Mouse (Mus musculus): Measurements from ENCODE around the gene Ccdc93. TPM values are rescaled to one million over a fixed set of nuclear protein-coding genes. Genes with fewer than 3 reads are reported as not detected.

The Ccdc93 gene
- polyA plus RNA-seq, 1 experiment from 2014 or later: 9.2 TPM

- Histone ChIP-seq H3K36me3 (ENCODE audit: control insufficient read depth, insufficient read depth, low read length) (no peaks in the 10 kb centered on the region), H3K27ac (ENCODE audit: low read depth, low read length) (no peak overlapping the region), H3K9ac (ENCODE audit: low read depth, low read length) (no peak overlapping the region), H3K4me1 (replicated peaks; ENCODE audit: control insufficient read depth, insufficient read depth, low read length) (0 out of 2 replicates have a peak, but pooled peaks cover 3% of the 10 kb centered on the region), H3K4me3 (ENCODE audit: low read depth, low read length) (no peak overlapping the region), H3K27me3 (replicated peaks; ENCODE audit: control insufficient read depth, insufficient read depth, low read length) (peaks cover 22% of the 10 kb centered on the region), H3K9me3 (ENCODE audit: control insufficient read depth, low read length) (no peaks in the 10 kb centered on the region), H3K4me2 (no peak overlapping the region)
- WGBS: 48% methylated on average over 7 of the region's 7 CpGs
- ATAC-seq (replicated peaks; ENCODE audit: low FRiP score): no peak
- no peak for DNase-seq (ENCODE audit: low spot score)
These were observed 100.6 kb downstream of the Ccdc93 start for GRCm38 (mm10) chr1:121531439-121531838.

GRCm38 (mm10) chr1:121540361-121540760 is 109.5 kb downstream of the Ccdc93 start:
- ATAC-seq (replicated peaks; ENCODE audit: low FRiP score): no peak
- H3K9ac ChIP-seq (ENCODE audit: low read depth, low read length): no peak overlapping the region
- H3K4me2 ChIP-seq: no peak overlapping the region
- no peak for DNase-seq (ENCODE audit: low spot score)
- H3K4me3 ChIP-seq (ENCODE audit: low read depth, low read length): no peak overlapping the region
- H3K36me3 ChIP-seq (ENCODE audit: control insufficient read depth, insufficient read depth, low read length): no peaks in the 10 kb centered on the region
- H3K27me3 ChIP-seq (replicated peaks; ENCODE audit: control insufficient read depth, insufficient read depth, low read length): no peaks in the 10 kb centered on the region
- WGBS: 40% methylated on average over 8 of the region's 8 CpGs
- no peak overlapping the region for H3K27ac ChIP-seq (ENCODE audit: low read depth, low read length)
- H3K4me1 ChIP-seq (replicated peaks; ENCODE audit: control insufficient read depth, insufficient read depth, low read length): no peaks in the 10 kb centered on the region
- H3K9me3 ChIP-seq (ENCODE audit: control insufficient read depth, low read length): no peaks in the 10 kb centered on the region

GRCm38 (mm10) chr1:121546844-121547243 is 116.0 kb downstream of the Ccdc93 start:
- Histone ChIP-seq H3K4me2 (no peak overlapping the region), H3K4me3 (ENCODE audit: low read depth, low read length) (no peak overlapping the region), H3K27ac (ENCODE audit: low read depth, low read length) (no peak overlapping the region), H3K27me3 (replicated peaks; ENCODE audit: control insufficient read depth, insufficient read depth, low read length) (no peaks in the 10 kb centered on the region), H3K4me1 (replicated peaks; ENCODE audit: control insufficient read depth, insufficient read depth, low read length) (no peaks in the 10 kb centered on the region), H3K9ac (ENCODE audit: low read depth, low read length) (no peak overlapping the region), H3K9me3 (ENCODE audit: control insufficient read depth, low read length) (no peaks in the 10 kb centered on the region), H3K36me3 (ENCODE audit: control insufficient read depth, insufficient read depth, low read length) (no peaks in the 10 kb centered on the region)
- ATAC-seq (replicated peaks; ENCODE audit: low FRiP score) (no peak), DNase-seq (ENCODE audit: low spot score) (no peak)
- 57% methylated on average over 2 of the region's 2 CpGs for WGBS

GRCm38 (mm10) chr1:121548667-121549066 is 117.8 kb downstream of the Ccdc93 start:
- H3K4me1 ChIP-seq (replicated peaks; ENCODE audit: control insufficient read depth, insufficient read depth, low read length): no peaks in the 10 kb centered on the region

GRCm38 (mm10) chr1:121549456-121549855 is 118.6 kb downstream of the Ccdc93 start:
- Histone ChIP-seq H3K4me3 (ENCODE audit: low read depth, low read length) (no peak overlapping the region), H3K9ac (ENCODE audit: low read depth, low read length) (no peak overlapping the region), H3K9me3 (ENCODE audit: control insufficient read depth, low read length) (no peaks in the 10 kb centered on the region), H3K27me3 (replicated peaks; ENCODE audit: control insufficient read depth, insufficient read depth, low read length) (no peaks in the 10 kb centered on the region), H3K36me3 (ENCODE audit: control insufficient read depth, insufficient read depth, low read length) (peaks cover 9% of the 10 kb centered on the region), H3K27ac (ENCODE audit: low read depth, low read length) (no peak overlapping the region), H3K4me2 (no peak overlapping the region), H3K4me1 (replicated peaks; ENCODE audit: control insufficient read depth, insufficient read depth, low read length) (no peaks in the 10 kb centered on the region)
- DNase-seq (ENCODE audit: low spot score): no peak
- 80% methylated on average over 4 of the region's 4 CpGs for WGBS
- no peak for ATAC-seq (replicated peaks; ENCODE audit: low FRiP score)

More at GRCm38 (mm10) chr1:121548667-121549066, 117.8 kb downstream of the Ccdc93 start:
- WGBS: 88% methylated on average over 4 of the region's 4 CpGs
- Histone ChIP-seq H3K36me3 (ENCODE audit: control insufficient read depth, insufficient read depth, low read length) (peaks cover 3% of the 10 kb centered on the region), H3K4me2 (no peak overlapping the region), H3K9me3 (ENCODE audit: control insufficient read depth, low read length) (no peaks in the 10 kb centered on the region), H3K27ac (ENCODE audit: low read depth, low read length) (no peak overlapping the region), H3K27me3 (replicated peaks; ENCODE audit: control insufficient read depth, insufficient read depth, low read length) (no peaks in the 10 kb centered on the region), H3K4me3 (ENCODE audit: low read depth, low read length) (no peak overlapping the region), H3K9ac (ENCODE audit: low read depth, low read length) (no peak overlapping the region)
- DNase-seq (ENCODE audit: low spot score) (no peak), ATAC-seq (replicated peaks; ENCODE audit: low FRiP score) (peak; percentile 32; the same call in 1 of the 2 replicates)

- Histone ChIP-seq H3K36me3 (ENCODE audit: control insufficient read depth, insufficient read depth, low read length) (peaks cover 19% of the 10 kb centered on the region), H3K27ac (ENCODE audit: low read depth, low read length) (no peak overlapping the region), H3K4me1 (replicated peaks; ENCODE audit: control insufficient read depth, insufficient read depth, low read length) (no peaks in the 10 kb centered on the region), H3K9ac (ENCODE audit: low read depth, low read length) (no peak overlapping the region), H3K4me3 (ENCODE audit: low read depth, low read length) (no peak overlapping the region), H3K4me2 (no peak overlapping the region), H3K27me3 (replicated peaks; ENCODE audit: control insufficient read depth, insufficient read depth, low read length) (no peaks in the 10 kb centered on the region), H3K9me3 (ENCODE audit: control insufficient read depth, low read length) (no peaks in the 10 kb centered on the region)
- DNase-seq (ENCODE audit: low spot score) (no peak), ATAC-seq (replicated peaks; ENCODE audit: low FRiP score) (no peak)
- WGBS: 78% methylated on average over 16 of the region's 16 CpGs
These were observed 120.1 kb downstream of the Ccdc93 start for GRCm38 (mm10) chr1:121550801-121551456.

GRCm38 (mm10) chr1:121551457-121551835 is 120.6 kb downstream of the Ccdc93 start:
- peaks cover 24% of the 10 kb centered on the region for H3K36me3 ChIP-seq (ENCODE audit: control insufficient read depth, insufficient read depth, low read length)
- no peak overlapping the region for H3K4me2 ChIP-seq
- no peak for DNase-seq (ENCODE audit: low spot score)
- 88% methylated on average over 7 of the region's 7 CpGs for WGBS
- no peak overlapping the region for H3K4me3 ChIP-seq (ENCODE audit: low read depth, low read length)
- no peak overlapping the region for H3K9ac ChIP-seq (ENCODE audit: low read depth, low read length)
- H3K27me3 ChIP-seq (replicated peaks; ENCODE audit: control insufficient read depth, insufficient read depth, low read length): no peaks in the 10 kb centered on the region
- H3K27ac ChIP-seq (ENCODE audit: low read depth, low read length): no peak overlapping the region
- ATAC-seq (replicated peaks; ENCODE audit: low FRiP score): no peak
- H3K9me3 ChIP-seq (ENCODE audit: control insufficient read depth, low read length): no peaks in the 10 kb centered on the region
- H3K4me1 ChIP-seq (replicated peaks; ENCODE audit: control insufficient read depth, insufficient read depth, low read length): no peaks in the 10 kb centered on the region

Other genes with a start within 250 kb of the Ccdc93 start
- 8.7 and 9.8 TPM in 2 replicates for gene Insig2, start 98.5 kb upstream of the Ccdc93 start, polyA plus RNA-seq (2014; fragmentation: Nextera tagmentation; extraction: Ambion mirVana)
- gene Htr5b, start 97.4 kb downstream of the Ccdc93 start, polyA plus RNA-seq (2014; fragmentation: Nextera tagmentation; extraction: Ambion mirVana): not detected in 2 replicates
- 98.0 and 107 TPM in 2 replicates for gene Ddx18, start 136.9 kb downstream of the Ccdc93 start, polyA plus RNA-seq (2014; fragmentation: Nextera tagmentation; extraction: Ambion mirVana)